Mouse (Mus musculus): ENCODE results near the gene Pald1.

GRCm38 (mm10) chr10:61273844-61274215 lies 109.5 kb downstream of the Pald1 start:
- TF ChIP-seq CTCF (IDR thresholded peaks at IDR 0.05; ENCODE audit: low read depth) (no peak), EP300 (optimal IDR thresholded peaks at IDR 0.05) (no peak)

Measured in stomach, postnatal 0 days (tissue).